Mouse (Mus musculus): ENCODE results near the gene Slc4a2.

The Slc4a2 gene

GRCm38 (mm10) chr5:24451264-24452029, 27.8 kb downstream of the Slc4a2 start:
- in situ Hi-C loops (cut with MboI; ENCODE audit: low pct_unique_long_range_greater_than_20kb in 1 of 2, low sequenced_read_pairs in 2 of 2, unreplicated experiment in 1 of 2): no loop called here

- in situ Hi-C loops (cut with MboI; ENCODE audit: low pct_unique_long_range_greater_than_20kb in 1 of 2, low sequenced_read_pairs in 2 of 2, unreplicated experiment in 1 of 2): no loop called here
Observed at GRCm38 (mm10) chr5:24452030-24452690, 28.5 kb downstream of the Slc4a2 start, which contains the start of gene Agap3. TSS of gene Agap3 (plus strand) at chr5:24452177.

GRCm38 (mm10) chr5:24452691-24453233, 29.1 kb downstream of the Slc4a2 start:
- in situ Hi-C loops (cut with MboI; ENCODE audit: low pct_unique_long_range_greater_than_20kb in 1 of 2, low sequenced_read_pairs in 2 of 2, unreplicated experiment in 1 of 2): no loop called here

GRCm38 (mm10) chr5:24453283-24453984, 29.8 kb downstream of the Slc4a2 start:
- in situ Hi-C loops (cut with MboI; ENCODE audit: low pct_unique_long_range_greater_than_20kb in 1 of 2, low sequenced_read_pairs in 2 of 2, unreplicated experiment in 1 of 2): no loop called here

- in situ Hi-C loops (cut with MboI; ENCODE audit: low pct_unique_long_range_greater_than_20kb in 1 of 2, low sequenced_read_pairs in 2 of 2, unreplicated experiment in 1 of 2): no loop called here
Observed at GRCm38 (mm10) chr5:24453985-24454303, 30.3 kb downstream of the Slc4a2 start.

- in situ Hi-C loops (cut with MboI; ENCODE audit: low pct_unique_long_range_greater_than_20kb in 1 of 2, low sequenced_read_pairs in 2 of 2, unreplicated experiment in 1 of 2): no loop called here
Observed at GRCm38 (mm10) chr5:24455076-24455475, 31.4 kb downstream of the Slc4a2 start.

GRCm38 (mm10) chr5:24455613-24456012, 32.0 kb downstream of the Slc4a2 start:
- in situ Hi-C loops (cut with MboI; ENCODE audit: low pct_unique_long_range_greater_than_20kb in 1 of 2, low sequenced_read_pairs in 2 of 2, unreplicated experiment in 1 of 2): no loop called here

- in situ Hi-C loops (cut with MboI; ENCODE audit: low pct_unique_long_range_greater_than_20kb in 1 of 2, low sequenced_read_pairs in 2 of 2, unreplicated experiment in 1 of 2): no loop called here
Observed at GRCm38 (mm10) chr5:24466762-24467161, 43.1 kb downstream of the Slc4a2 start.

- in situ Hi-C loops (cut with MboI; ENCODE audit: low pct_unique_long_range_greater_than_20kb in 1 of 2, low sequenced_read_pairs in 2 of 2, unreplicated experiment in 1 of 2): no loop called here
Observed at GRCm38 (mm10) chr5:24470600-24470999, 47.0 kb downstream of the Slc4a2 start.

GRCm38 (mm10) chr5:24472884-24473619, 49.4 kb downstream of the Slc4a2 start:
- in situ Hi-C loops (cut with MboI; ENCODE audit: low pct_unique_long_range_greater_than_20kb in 1 of 2, low sequenced_read_pairs in 2 of 2, unreplicated experiment in 1 of 2): no loop called here

- in situ Hi-C loops (cut with MboI; ENCODE audit: low pct_unique_long_range_greater_than_20kb in 1 of 2, low sequenced_read_pairs in 2 of 2, unreplicated experiment in 1 of 2): no loop called here
Observed at GRCm38 (mm10) chr5:24474025-24474722, 50.5 kb downstream of the Slc4a2 start.

- in situ Hi-C loops (cut with MboI; ENCODE audit: low pct_unique_long_range_greater_than_20kb in 1 of 2, low sequenced_read_pairs in 2 of 2, unreplicated experiment in 1 of 2): no loop called here
Observed at GRCm38 (mm10) chr5:24474723-24475261, 51.2 kb downstream of the Slc4a2 start.

GRCm38 (mm10) chr5:24475476-24476241, 52.0 kb downstream of the Slc4a2 start:
- in situ Hi-C loops (cut with MboI; ENCODE audit: low pct_unique_long_range_greater_than_20kb in 1 of 2, low sequenced_read_pairs in 2 of 2, unreplicated experiment in 1 of 2): no loop called here

GRCm38 (mm10) chr5:24477909-24478308, 54.3 kb downstream of the Slc4a2 start:
- in situ Hi-C loops (cut with MboI; ENCODE audit: low pct_unique_long_range_greater_than_20kb in 1 of 2, low sequenced_read_pairs in 2 of 2, unreplicated experiment in 1 of 2): no loop called here

GRCm38 (mm10) chr5:24481647-24482046, 58.0 kb downstream of the Slc4a2 start:
- in situ Hi-C loops (cut with MboI; ENCODE audit: low pct_unique_long_range_greater_than_20kb in 1 of 2, low sequenced_read_pairs in 2 of 2, unreplicated experiment in 1 of 2): no loop called here

GRCm38 (mm10) chr5:24482247-24483079, 58.8 kb downstream of the Slc4a2 start:
- in situ Hi-C loops (cut with MboI; ENCODE audit: low pct_unique_long_range_greater_than_20kb in 1 of 2, low sequenced_read_pairs in 2 of 2, unreplicated experiment in 1 of 2): no loop called here

Measured in mouse embryonic stem cell (cell line).